Mouse (Mus musculus) left cerebral cortex, adult 18-20 months (tissue): ENCODE results near the gene Psmd11. TPM values are rescaled to one million over a fixed set of nuclear protein-coding genes. Genes with fewer than 3 reads are reported as not detected.
A peak's percentile ranks its signal among the peaks of the same experiment; 100 is the strongest.

ENCODE experiments used
- DNase-seq, 2 experiments: peaks; one replicate each; pipeline ENCODE4 v3.0.0; 2021 to 2022; ENCODE audit warnings: low spot score in 2 of 2, mixed read lengths in 1 of 2
- total RNA-seq, 2 experiments: library from RNA; stranded (reverse); gene quantifications; 2 replicates each; pipeline ENCODE4 v1.2.3; 2021

The Psmd11 gene
- total RNA-seq, 2 experiments from 2014 or later = 96.3 to 109 TPM

- no peak for DNase-seq
Measured at GRCm38 (mm10) chr11:80503281-80503680, 74.9 kb downstream of the Psmd11 start.

DNA sequence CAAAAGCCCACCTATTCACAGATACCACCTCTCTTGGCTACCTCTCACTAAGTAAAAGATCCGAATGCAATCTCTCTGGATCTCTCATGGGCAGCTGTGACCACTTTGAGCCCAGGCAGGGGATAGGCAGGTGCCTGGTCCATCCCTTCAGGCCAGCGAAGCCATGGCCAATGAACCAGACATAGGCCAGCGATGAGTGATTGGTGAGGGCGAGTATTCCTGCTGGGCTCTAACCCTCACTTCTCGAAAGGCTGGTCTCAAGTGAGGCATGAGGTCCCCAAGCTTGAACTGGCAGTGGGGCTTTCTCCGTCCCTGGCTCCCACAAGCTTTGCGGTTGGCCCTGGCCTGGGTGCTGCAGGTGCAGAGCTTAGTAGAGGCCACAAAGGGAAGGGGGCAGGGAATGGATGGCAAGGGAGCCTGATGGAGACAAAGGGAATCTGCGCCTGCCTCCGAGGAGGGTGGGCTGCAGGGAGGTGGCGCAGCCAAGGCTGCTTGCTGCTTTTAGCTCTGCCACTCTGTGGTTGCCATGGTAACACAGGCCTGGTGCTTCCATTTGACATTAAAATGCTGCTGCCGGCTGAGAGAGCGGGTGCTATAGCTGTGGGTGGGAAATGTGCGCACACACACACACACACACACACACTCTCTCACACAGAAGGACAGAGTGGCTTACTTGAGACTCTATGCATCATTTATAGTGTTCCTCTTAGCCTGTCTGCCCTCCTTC, 75.5 kb downstream of the Psmd11 start:
- DNase-seq = peak; percentile 86 to 94

DNA sequence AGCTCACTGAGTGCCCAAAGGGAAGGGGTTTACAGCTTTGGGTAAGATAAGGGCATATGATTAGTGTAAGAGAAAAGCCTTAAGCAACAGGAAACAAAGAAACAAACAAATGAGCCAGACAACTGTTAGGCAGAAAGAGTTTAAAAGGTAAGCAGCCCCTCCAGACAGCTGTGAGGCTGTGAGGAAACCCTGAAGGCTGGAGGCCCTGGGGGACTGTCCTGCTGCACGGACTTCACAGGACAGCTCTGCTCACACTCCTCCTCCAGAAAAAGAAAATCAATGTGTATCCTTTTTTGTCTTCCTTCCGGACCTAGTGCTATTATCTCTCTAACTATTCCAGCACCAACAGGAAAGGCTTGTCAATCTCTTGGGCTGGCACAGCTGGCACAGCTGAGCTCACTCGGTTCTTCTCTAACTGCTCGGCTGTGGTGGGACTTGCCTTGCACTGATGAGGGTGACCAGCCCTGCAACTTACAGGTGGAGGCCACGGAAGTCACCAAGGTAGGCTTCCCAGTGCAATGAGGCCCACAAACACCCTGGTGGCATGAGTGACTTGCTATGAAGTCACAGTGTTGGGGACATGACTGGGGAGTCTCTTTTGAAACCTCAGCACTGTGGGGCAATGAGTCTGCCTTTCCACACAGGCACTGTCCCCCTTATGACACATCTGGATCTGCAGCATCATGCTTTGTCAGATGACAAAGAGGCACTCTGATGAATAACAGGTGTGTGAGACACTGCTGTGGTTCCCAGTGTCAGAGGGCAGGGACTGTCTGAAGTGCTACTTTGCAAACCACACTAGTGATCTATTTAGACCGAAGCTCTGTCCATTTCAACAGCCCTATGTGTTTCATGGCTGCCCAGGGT, 76.3 kb downstream of the Psmd11 start:
- peak in 1 of 2 experiments; percentile 6 for DNase-seq

DNA sequence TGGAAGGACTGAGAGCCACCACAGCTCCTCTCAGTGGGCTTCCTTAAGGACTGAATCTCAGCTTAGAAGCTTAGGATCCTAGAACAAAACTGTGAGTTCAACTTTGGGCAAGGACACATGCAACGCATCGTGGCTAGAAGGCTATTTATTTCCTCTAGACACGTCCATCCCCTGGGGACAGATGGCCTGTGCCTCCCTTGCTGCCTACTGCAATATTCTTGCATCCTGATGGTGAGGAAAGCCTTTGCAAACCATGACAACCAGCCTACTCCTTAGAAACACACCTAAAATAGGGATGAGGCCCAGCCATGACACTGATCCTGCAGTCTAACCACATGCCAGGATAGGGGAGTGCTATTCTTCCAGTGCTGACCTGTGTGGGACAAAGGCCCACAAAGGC, 77.2 kb downstream of the Psmd11 start:
- peak; percentile 47 to 80 for DNase-seq

DNA sequence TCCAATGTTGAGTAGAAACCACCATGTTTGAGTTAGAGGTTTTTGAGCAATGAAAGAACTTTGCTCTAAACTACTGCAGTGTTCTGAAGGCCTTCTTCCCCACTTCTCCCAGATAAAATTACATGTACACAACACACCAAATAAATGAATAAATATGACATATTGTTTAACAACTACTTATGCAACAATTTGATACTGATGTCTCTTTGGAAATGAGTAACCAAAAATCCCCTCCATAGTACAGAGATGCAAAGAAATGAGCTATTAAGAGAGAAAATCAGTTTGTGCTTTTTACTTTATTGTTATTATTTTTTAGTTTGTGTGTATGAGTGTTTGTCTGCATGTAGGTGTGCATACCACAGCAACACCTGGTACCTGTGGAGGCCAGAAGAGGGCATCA, 78.1 kb downstream of the Psmd11 start:
- DNase-seq = no peak

DNA sequence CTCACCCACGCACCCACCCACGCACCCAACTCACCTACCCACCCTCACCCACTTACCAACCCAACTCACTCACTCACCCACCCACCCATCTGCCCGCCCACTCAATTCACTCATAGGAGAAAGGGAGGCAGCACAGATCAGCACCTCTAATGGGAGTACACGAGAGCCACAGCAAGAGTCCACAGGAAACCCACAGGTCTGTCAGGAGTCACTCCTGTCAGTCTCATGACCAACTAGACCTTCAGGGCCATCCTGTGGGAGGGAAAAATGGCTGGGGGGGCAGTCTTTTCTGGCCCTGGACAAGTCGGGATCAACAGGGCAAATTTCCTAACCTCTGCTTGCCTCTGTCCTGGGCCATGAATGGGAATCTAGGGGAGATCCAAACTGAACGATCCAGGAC, 79.4 kb downstream of the Psmd11 start:
- DNase-seq = no peak

DNA sequence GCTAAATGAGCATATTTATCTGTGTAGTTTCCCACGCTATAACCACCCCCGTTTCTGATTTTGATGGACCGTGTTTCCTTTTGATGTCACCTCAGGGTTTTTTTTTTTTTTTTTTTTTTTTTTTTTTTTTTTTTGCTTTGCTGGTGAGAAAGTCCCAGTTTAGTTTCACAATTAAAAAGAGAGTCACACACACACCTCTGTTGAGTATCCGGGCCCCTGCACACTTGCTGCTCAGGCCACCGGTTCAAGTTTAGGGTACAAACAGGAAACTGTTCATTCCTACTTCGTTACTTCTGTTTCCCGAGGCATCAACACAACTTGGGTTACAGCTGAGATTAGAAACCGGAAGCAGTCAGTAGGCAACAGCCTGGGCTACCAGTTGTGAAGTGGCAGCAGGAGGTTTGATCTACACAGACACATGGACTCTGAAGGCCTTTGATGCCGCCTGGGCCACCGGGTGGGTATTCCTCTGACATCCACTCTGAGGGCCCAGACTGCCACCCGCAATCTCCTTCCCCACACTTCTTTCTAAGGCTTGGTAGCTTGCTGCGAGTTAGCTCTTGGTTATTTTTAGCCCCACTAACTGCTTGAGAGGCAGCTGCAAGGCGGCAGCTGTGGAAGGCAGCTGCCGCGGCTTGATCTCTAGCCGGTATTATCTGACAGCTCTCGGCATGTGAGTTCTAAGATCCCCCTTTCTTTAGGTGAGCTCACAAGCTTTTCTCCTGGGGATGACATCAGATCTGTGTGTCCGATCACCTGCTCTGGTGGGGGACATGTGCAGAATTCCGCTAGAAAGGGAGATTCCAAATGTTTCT, 80.2 kb downstream of the Psmd11 start:
- peak in 1 of 2 experiments; percentile 44 for DNase-seq

- no peak for DNase-seq
Measured at GRCm38 (mm10) chr11:80509176-80509506, 80.7 kb downstream of the Psmd11 start.

DNA sequence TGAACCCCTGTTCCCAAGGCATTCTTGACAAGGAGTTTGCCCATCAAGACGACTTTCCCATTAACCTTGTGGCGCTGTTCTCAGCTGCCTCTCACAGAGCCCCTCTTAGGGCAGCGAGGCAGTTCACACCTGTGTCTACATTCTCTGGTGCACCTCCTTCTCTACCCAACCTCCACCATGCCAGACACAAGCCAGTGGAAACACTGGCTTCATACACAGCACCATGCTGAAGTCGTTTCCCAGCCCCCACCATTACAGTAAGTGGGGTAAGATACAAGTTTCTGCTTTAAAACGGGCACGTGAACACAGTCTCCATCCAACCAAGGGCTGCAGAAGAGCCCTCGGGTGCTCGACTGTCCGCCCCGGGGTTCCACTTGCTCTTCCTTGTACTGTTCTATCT, 81.7 kb downstream of the Psmd11 start:
- no peak for DNase-seq

DNA sequence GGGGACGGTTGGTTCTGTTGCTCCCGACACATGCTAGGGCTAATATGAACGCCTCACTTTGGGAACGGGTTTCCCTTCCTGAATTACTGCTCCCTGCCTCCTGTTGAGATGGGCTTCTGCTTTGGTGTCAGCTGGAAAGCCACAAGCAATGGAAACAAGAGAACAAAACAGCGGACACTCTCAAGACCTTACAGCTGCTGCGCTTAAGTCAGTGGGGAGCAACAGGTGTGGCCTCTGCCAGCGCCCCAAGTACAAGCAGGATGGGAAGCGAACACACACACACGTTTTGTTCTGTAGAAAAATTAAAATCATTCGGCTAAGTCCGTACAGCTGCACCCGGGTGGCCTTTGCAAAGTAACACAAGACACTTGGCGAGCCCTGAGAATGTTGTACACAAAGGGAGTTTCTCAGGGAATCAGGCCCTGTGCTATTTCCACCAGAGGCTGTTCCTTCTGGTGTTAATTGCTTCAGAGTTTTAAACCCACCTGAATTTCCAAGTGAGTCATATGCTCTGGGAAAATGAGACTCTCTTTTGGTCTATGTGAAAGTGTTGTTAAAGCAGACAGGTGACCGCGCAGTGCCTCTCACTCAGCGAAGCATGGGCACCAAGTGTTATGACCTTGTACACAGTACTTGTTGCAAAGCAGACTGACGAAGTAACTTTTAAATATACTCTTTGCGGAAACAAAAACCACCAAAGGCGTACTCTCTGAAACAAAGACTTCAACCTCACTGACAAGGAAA, 84.1 kb downstream of the Psmd11 start:
- DNase-seq = no peak

DNA sequence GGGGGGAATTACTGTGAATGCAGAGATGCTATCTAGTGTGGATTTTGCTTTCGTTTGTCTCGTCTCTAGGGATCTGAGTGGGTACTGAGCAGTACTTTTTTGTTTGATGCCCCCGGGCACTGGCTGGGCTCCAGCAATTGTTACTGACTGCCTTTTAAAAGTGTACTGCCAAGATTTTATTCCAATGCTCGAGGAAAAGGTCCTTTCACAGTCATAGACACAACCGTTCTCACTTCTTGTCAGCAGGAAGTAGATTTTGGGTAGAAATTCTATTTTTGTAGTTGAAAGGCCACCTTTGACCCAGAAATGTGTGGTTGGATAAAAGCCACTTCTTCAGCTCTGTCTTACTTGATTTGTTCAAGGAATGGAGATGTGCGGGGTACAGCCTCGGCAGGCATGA, 85.4 kb downstream of the Psmd11 start:
- no peak for DNase-seq

DNA sequence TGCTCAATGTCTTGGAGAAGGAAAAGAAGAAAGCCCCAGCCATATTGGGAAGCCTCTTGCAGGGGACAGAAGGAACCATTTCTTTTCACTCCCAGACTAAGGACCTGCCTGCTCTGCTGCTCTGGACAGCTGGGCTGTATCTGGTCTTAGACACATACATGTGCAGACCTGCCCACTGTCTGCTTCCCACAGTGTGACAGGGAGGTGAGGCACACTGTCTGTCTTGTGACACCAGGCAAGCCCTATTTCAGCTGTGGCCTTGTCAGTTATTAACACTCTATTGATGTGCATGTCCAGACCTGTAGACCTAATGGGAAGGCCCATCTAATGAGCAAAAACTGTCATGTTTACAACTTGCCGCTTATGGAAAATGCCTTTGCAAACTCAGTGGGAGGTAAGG, 86.9 kb downstream of the Psmd11 start:
- DNase-seq = no peak

GRCm38 (mm10) chr11:80515895-80516294, 87.5 kb downstream of the Psmd11 start:
- DNase-seq = no peak

- peak; percentile 49 to 68 for DNase-seq
Measured at GRCm38 (mm10) chr11:80518421-80519367, 90.3 kb downstream of the Psmd11 start.

DNA sequence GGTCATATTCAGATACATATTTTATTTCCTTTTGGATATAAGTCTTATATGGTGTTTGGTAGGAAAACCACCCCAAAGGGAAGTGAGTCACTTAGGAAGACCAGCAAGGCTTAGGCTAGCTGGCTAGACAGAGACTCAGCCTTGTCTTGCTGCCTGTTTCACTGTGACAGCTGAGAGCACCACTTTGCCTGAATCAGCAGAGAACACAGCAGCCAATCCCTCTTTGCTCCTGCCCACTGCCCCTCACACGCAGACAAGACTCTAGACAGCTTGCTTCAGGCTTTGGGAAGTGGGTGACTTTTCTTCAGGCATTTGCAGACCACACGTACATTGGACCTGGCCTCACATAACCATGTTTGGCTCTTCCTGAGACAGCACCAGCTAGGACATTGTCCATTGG, 92.7 kb downstream of the Psmd11 start:
- no peak for DNase-seq

Other genes with a start within 250 kb of the Psmd11 start
- gene Rnf135, start 244.8 kb upstream of the Psmd11 start, total RNA-seq = 1 to 10 TPM; 3.9 to 4.1 TPM
- 10 to 100 TPM; 72.1 to 73.3 TPM for gene Rhot1, start 219.6 kb upstream of the Psmd11 start, total RNA-seq
- gene Rhbdl3, start 127.7 kb upstream of the Psmd11 start, total RNA-seq = 10 to 100 TPM; 22.3 to 24.5 TPM
- 10 to 100 TPM; 49.5 to 53.9 TPM for gene 5730455P16Rik, start 50.6 kb upstream of the Psmd11 start, total RNA-seq
- gene Zfp207, start 45.3 kb upstream of the Psmd11 start, total RNA-seq = 100 to 1,000 TPM; 121 to 123 TPM
- 100 to 1,000 TPM; 298 to 313 TPM for gene Cdk5r1, start 48.4 kb downstream of the Psmd11 start, total RNA-seq